Mouse (Mus musculus): ENCODE data around the gene Gm21750.

DNA sequence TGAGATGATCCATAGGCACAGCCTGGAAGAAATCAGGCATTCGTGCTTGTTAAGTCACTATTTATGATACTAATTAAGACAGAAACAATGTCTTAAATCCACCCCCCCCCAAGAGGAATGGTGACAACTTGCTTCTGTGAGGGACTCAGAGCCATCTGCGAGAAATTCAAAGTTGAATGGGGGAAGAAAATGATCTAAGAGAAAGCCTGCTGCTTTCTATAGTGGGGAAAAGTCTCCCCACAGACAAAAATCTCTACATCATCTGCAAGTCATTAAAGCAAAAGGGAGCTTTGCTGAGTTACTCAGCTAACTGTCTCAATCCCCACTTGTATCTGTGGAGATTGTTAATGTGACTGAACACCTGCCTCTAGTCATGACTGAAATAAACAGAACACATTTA lies 27.4 kb downstream of the Gm21750 start:
- no peak for TF ChIP-seq MYOD1 (IDR thresholded peaks at IDR 0.05; ENCODE audit: control insufficient read depth in 1 of 3, insufficient read length in 2 of 3, low read depth in 2 of 3)
- TF ChIP-seq POLR2A (IDR thresholded peaks at IDR 0.05; ENCODE audit: insufficient read length, low read depth): no peak

All from myocyte (in vitro differentiated cells).